Mouse (Mus musculus): ENCODE results near the gene Msh5. TPM values are rescaled to one million over a fixed set of nuclear protein-coding genes. Genes with fewer than 3 reads are reported as not detected.

Msh5 gene
- polyA plus RNA-seq, 1 experiment: 2.2 TPM

DNA sequence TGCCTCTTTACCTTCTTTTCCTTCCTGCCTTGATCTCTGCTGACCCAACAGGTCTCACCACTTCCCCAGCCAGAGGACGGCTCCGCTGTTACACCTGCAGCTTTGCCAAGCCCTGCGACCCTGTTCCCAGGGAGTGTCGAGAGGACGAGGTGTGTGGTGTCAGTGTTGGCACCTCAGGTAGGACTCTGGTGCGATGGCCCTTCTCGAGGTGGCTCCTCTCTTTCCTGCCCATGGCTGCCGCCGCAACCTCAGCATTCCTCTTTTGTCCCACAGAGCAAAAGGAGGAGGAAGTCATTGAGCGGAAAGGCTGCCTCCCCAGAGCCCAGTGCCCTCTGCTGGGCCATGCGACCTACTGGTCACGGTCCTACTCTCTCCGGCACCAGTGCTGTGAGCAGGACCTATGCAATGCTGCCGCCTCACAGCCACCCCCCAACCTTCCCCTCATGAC, 31.3 kb upstream of the Msh5 start, which contains the start of gene Ly6g6d:
Gene Ly6g6d (minus strand): TSS at position 280 of the 448 bp plus-strand sequence.
- peaks cover 24% of the 10 kb centered on the region for H3K4me1 ChIP-seq (ENCODE audit: control insufficient read depth, insufficient read depth, insufficient read length, low read length)
- H3K27ac ChIP-seq (ENCODE audit: insufficient read depth, low read depth, low read length): no peak within 1 kb of the TSS
- WGBS: 5% methylated on average over 14 of the region's 14 CpGs
- H3K27me3 ChIP-seq (ENCODE audit: control insufficient read depth, insufficient read depth, low read length): no peaks in the 10 kb centered on the region
- TF ChIP-seq POLR2A (IDR thresholded peaks at IDR 0.05; ENCODE audit: low read depth, low read length) (no peak; the same call in 1 of the 2 replicates), CTCF (IDR thresholded peaks at IDR 0.05; ENCODE audit: extremely low read depth, insufficient read length, insufficient replicate concordance, low read depth, low read length) (peak; percentile 59)
- peak within 1 kb of the TSS; percentile 55 for H3K4me3 ChIP-seq (ENCODE audit: low read depth, low read length)
- no peaks in the 10 kb centered on the region for H3K36me3 ChIP-seq (ENCODE audit: control insufficient read depth, insufficient read depth, low read length)

DNA sequence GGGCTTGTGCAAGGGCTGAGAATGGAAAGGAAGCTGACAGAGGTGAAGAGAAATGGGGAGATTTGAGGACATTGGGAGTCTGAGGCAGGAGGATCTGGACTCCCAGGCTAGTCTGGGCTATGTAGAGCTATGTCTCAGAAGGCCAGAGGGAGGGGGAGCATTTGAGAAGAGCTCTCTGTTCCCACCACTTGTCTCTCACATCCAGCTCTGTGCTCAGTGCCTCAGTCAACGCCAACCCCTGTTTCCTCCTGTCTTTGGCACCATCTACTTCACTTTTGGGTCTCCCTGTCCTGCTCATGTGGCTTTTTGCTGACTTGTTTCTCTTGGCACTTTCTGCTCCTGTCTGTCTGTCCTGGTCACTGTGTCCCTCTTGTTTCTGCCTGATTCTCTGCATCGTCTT, 30.7 kb upstream of the Msh5 start:
- Histone ChIP-seq H3K27ac (ENCODE audit: insufficient read depth, low read depth, low read length) (no peak overlapping the region), H3K4me1 (ENCODE audit: control insufficient read depth, insufficient read depth, insufficient read length, low read length) (peaks cover 24% of the 10 kb centered on the region), H3K36me3 (ENCODE audit: control insufficient read depth, insufficient read depth, low read length) (no peaks in the 10 kb centered on the region), H3K4me3 (ENCODE audit: low read depth, low read length) (peak overlapping the region; percentile 55; the same call in 1 of the 2 replicates), H3K27me3 (ENCODE audit: control insufficient read depth, insufficient read depth, low read length) (no peaks in the 10 kb centered on the region)
- TF ChIP-seq CTCF (IDR thresholded peaks at IDR 0.05; ENCODE audit: extremely low read depth, insufficient read length, insufficient replicate concordance, low read depth, low read length) (no peak), POLR2A (IDR thresholded peaks at IDR 0.05; ENCODE audit: low read depth, low read length) (no peak)
- 7% methylated on average over 2 of the region's 2 CpGs for WGBS

DNA sequence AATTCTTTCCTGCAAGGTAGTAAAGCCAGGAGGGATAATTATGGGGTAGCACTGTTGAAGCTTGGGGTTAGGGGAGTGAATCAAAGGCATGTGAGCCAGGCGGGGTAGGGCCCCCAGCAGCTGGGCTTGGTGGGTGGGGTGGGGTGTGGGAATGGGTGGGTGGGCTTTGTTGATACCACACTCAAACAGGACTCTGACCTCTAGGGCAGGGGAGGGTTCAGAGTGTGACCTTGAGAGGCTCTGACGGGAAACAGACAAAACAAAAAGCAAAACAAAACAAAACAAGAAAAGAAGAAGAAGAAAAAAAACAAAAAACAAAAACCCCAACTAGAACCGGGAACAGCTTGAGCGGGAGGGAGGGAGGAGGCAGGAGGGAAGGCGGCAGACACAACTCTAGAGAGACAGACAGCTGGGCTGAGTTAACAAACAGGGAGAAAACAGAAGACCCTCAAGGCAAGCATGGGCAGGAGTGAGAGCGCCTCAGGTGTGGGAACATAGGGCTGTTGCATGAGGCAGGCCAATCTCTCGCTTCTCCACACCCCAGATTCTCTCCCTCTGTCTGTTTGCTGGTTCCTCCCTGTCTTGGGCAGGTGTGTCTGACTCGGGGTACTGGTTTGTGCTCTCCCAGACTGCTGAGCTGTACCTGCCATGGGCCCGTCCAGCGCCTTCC, 30.1 kb upstream of the Msh5 start, which contains the start of gene Ly6g6e:
Gene Ly6g6e (plus strand): TSS at position 396 of the 670 bp plus-strand sequence.
- Histone ChIP-seq H3K27me3 (ENCODE audit: control insufficient read depth, insufficient read depth, low read length) (no peaks in the 10 kb centered on the region), H3K4me3 (ENCODE audit: low read depth, low read length) (peak within 1 kb of the TSS; percentile 55), H3K4me1 (ENCODE audit: control insufficient read depth, insufficient read depth, insufficient read length, low read length) (peaks cover 24% of the 10 kb centered on the region), H3K36me3 (ENCODE audit: control insufficient read depth, insufficient read depth, low read length) (no peaks in the 10 kb centered on the region), H3K27ac (ENCODE audit: insufficient read depth, low read depth, low read length) (no peak within 1 kb of the TSS)
- WGBS: 47% methylated on average over 10 of the region's 10 CpGs
- TF ChIP-seq POLR2A (IDR thresholded peaks at IDR 0.05; ENCODE audit: low read depth, low read length) (no peak), CTCF (IDR thresholded peaks at IDR 0.05; ENCODE audit: extremely low read depth, insufficient read length, insufficient replicate concordance, low read depth, low read length) (no peak)

DNA sequence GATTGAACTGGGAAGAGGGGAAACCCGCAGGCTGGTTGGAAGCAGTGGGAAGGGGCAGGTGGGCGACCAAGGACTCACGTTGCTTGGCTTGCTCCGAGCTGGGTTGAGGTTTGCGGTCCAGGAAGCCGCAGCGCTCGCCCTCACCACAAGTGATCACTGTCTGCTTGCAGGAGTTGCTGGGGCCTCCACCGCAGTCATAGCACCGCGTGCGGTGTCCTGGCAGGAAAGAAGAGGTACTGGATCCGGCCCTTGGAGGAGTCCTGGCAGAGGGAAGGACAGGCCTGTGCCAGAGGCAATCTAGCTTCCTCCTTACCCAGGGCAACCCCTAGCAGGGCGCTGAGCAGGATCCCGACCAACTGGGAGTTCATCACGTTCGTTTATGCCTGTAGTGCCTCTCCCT, 27.6 kb upstream of the Msh5 start:
- WGBS: 59% methylated on average over 17 of the region's 17 CpGs
- H3K27ac ChIP-seq (ENCODE audit: insufficient read depth, low read depth, low read length): no peak overlapping the region
- no peak for TF ChIP-seq POLR2A (IDR thresholded peaks at IDR 0.05; ENCODE audit: low read depth, low read length)
- no peak for TF ChIP-seq CTCF (IDR thresholded peaks at IDR 0.05; ENCODE audit: extremely low read depth, insufficient read length, insufficient replicate concordance, low read depth, low read length)

DNA sequence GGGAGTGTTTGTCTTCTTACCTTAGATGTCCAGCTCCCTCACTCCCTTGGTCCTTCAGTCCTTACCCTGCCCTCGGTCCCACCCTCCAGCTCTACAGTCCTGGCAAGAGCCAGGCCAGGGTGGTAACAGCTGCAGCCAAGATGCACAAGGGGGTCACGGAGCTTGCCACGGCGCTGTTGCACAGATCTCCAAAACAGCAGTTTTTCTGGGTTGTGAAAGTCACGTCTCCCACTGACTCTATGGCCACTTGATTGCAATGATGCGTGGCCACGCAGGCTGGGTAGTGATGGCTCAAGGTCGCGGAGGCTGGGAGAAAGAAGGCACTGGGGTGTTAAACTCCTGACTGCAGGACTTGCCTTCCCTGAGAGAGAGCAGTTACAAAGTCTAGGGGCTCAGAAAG, 24.9 kb upstream of the Msh5 start:
- TF ChIP-seq CTCF (IDR thresholded peaks at IDR 0.05; ENCODE audit: extremely low read depth, insufficient read length, insufficient replicate concordance, low read depth, low read length) (no peak), POLR2A (IDR thresholded peaks at IDR 0.05; ENCODE audit: low read depth, low read length) (no peak)
- Histone ChIP-seq H3K4me3 (ENCODE audit: low read depth, low read length) (no peak overlapping the region), H3K27ac (ENCODE audit: insufficient read depth, low read depth, low read length) (no peak overlapping the region), H3K4me1 (ENCODE audit: control insufficient read depth, insufficient read depth, insufficient read length, low read length) (no peaks in the 10 kb centered on the region; the same call in none of the 2 replicates), H3K36me3 (ENCODE audit: control insufficient read depth, insufficient read depth, low read length) (no peaks in the 10 kb centered on the region), H3K27me3 (ENCODE audit: control insufficient read depth, insufficient read depth, low read length) (no peaks in the 10 kb centered on the region)
- WGBS: 87% methylated on average over 9 of the region's 9 CpGs

More for the DNA sequence above, 27.6 kb upstream of the Msh5 start:
- H3K36me3 ChIP-seq (ENCODE audit: control insufficient read depth, insufficient read depth, low read length): no peaks in the 10 kb centered on the region
- H3K27me3 ChIP-seq (ENCODE audit: control insufficient read depth, insufficient read depth, low read length): no peaks in the 10 kb centered on the region
- peaks cover 12% of the 10 kb centered on the region for H3K4me1 ChIP-seq (ENCODE audit: control insufficient read depth, insufficient read depth, insufficient read length, low read length)
- no peak overlapping the region for H3K4me3 ChIP-seq (ENCODE audit: low read depth, low read length)

DNA sequence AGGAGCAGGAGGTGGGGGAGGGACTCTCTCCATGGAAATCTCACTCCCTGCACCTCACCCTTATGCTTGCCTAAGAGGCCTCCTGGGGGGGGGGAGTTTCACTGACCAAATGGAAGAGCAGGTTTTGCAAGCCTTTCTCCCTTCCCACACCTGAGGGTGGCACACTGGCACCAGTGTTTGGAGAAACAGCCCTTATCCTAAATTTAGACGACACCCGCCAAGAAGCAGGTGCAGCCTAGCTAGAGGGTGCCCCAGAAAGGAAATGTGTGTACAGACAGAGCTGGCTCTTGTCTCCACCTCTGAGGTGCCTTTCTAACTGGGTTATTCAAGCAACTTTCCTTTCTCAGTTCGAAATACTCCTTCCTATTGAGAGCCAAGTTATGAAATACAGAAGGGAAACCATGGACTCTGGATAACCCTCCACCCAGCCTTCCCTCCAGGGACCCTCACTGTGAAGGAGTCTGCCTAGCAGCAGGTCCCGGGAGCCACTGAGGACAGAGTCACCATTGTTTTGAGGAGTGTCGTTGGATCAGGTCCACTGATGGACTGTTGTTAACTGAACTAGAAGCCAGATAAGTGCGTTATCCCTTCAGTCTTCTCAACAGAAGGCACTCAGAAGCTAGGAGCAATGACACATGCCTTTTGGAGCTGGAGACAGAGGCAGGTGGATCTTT, 24.1 kb upstream of the Msh5 start:
- TF ChIP-seq CTCF (IDR thresholded peaks at IDR 0.05; ENCODE audit: extremely low read depth, insufficient read length, insufficient replicate concordance, low read depth, low read length): no peak
- TF ChIP-seq POLR2A (IDR thresholded peaks at IDR 0.05; ENCODE audit: low read depth, low read length): no peak
- H3K27me3 ChIP-seq (ENCODE audit: control insufficient read depth, insufficient read depth, low read length): no peaks in the 10 kb centered on the region
- no peak overlapping the region for H3K27ac ChIP-seq (ENCODE audit: insufficient read depth, low read depth, low read length)
- H3K4me3 ChIP-seq (ENCODE audit: low read depth, low read length): no peak overlapping the region
- peaks cover under 1% of the 10 kb centered on the region for H3K4me1 ChIP-seq (ENCODE audit: control insufficient read depth, insufficient read depth, insufficient read length, low read length)
- H3K36me3 ChIP-seq (ENCODE audit: control insufficient read depth, insufficient read depth, low read length): no peaks in the 10 kb centered on the region
- WGBS: 19% methylated on average over 6 of the region's 6 CpGs
